Mouse (Mus musculus) kidney, adult 11 months (tissue): ENCODE results near the gene Popdc2.

Experiments used
- DNase-seq: peaks from one replicate; pipeline ENCODE4 v3.0.0; 2022

The Popdc2 gene

GRCm38 (mm10) chr16:38407584-38407983, 45.6 kb downstream of the Popdc2 start:
- DNase-seq: no peak

GRCm38 (mm10) chr16:38408416-38408815, 46.4 kb downstream of the Popdc2 start:
- no peak for DNase-seq

GRCm38 (mm10) chr16:38414953-38415352, 52.9 kb downstream of the Popdc2 start:
- no peak for DNase-seq

- DNase-seq: no peak
Observed at GRCm38 (mm10) chr16:38425374-38425773, 63.4 kb downstream of the Popdc2 start.

GRCm38 (mm10) chr16:38425799-38426198, 63.8 kb downstream of the Popdc2 start:
- DNase-seq: no peak
